Mouse (Mus musculus) midbrain, embryonic 13.5 days (tissue): ENCODE measurements at regions not wholly inside any gene's neighbourhood (a gene's known extent, or its start where the extent isn't known, plus 50 kb on each side); places are given as distances from the start of the nearest gene placed in this dataset.
"Not testable (repeated sequence)": the region's sequence is repeated elsewhere in the genome, so short reads cannot be mapped to it uniquely, and the experiment has no call there.

Experiments used
- ATAC-seq: fragments of 200-750 bp; cut with Nextera tagmentation; 2 replicates; pipeline ENCODE4 v1.8.0; 2017; ENCODE audit warnings: mild to moderate bottlenecking, moderate TSS enrichment, moderate library complexity
- H3K27ac ChIP-seq: fragments of 300-500 bp; sonication (generic); 2 replicates; pipeline ENCODE4 v1.5.1; 2015; ENCODE audit warnings: inconsistent platforms, mild to moderate bottlenecking, moderate library complexity
- H3K27me3 ChIP-seq: fragments of 300-500 bp; sonication (generic); 2 replicates; pipeline ENCODE4 v1.6.1; 2015; ENCODE audit warnings: mild to moderate bottlenecking, inconsistent platforms
- H3K36me3 ChIP-seq: fragments of 300-500 bp; sonication (generic); 2 replicates; pipeline ENCODE4 v1.6.1; 2015; ENCODE audit warnings: mild to moderate bottlenecking, inconsistent platforms
- H3K4me1 ChIP-seq: fragments of 300-500 bp; sonication (generic); replicated peaks from 2 replicates; pipeline ENCODE4 v1.6.1; 2015; ENCODE audit warnings: inconsistent platforms
- H3K4me2 ChIP-seq: fragments of 300-500 bp; sonication (generic); replicated peaks from 2 replicates; pipeline ENCODE4 v1.6.1; 2015; ENCODE audit warnings: moderate library complexity, mild to moderate bottlenecking, inconsistent platforms
- H3K4me3 ChIP-seq: fragments of 300-500 bp; sonication (generic); replicated peaks from 2 replicates; pipeline ENCODE4 v1.5.1; 2015; ENCODE audit warnings: mild to moderate bottlenecking, inconsistent platforms
- H3K9ac ChIP-seq: fragments of 300-500 bp; sonication (generic); replicated peaks from 2 replicates; pipeline ENCODE4 v1.6.1; 2015; ENCODE audit warnings: mild to moderate bottlenecking, inconsistent platforms
- H3K9me3 ChIP-seq: fragments of 300-500 bp; sonication (generic); 2 replicates; pipeline ENCODE4 v1.6.1; 2016; ENCODE audit warnings: mild to moderate bottlenecking, inconsistent platforms
- WGBS: fragments of 180-500 bp; shearing (Covaris S2); methylation state at CpG from one replicate; pipeline ENCODE4 v1.1.7; 2015; 5-methylcytosine and 5-hydroxymethylcytosine counted together

GRCm38 (mm10) chr13:79765437-79765838 lies 1117.7 kb upstream of the Arrdc3 start:
- Histone ChIP-seq H3K9me3 (no peaks in the 10 kb centered on the region), H3K4me1 (0 out of 2 replicates have a peak, but pooled peaks cover 3% of the 10 kb centered on the region), H3K27ac (no peak overlapping the region), H3K9ac (no peak overlapping the region), H3K36me3 (no peaks in the 10 kb centered on the region), H3K27me3 (no peaks in the 10 kb centered on the region), H3K4me2 (no peak overlapping the region), H3K4me3 (no peak overlapping the region)
- 33% methylated on average over 4 of the region's 4 CpGs for WGBS
- peak; percentile 50; the same call in 1 of the 2 replicates for ATAC-seq

- Histone ChIP-seq H3K4me2 (no peak overlapping the region), H3K4me1 (no peaks in the 10 kb centered on the region), H3K36me3 (no peaks in the 10 kb centered on the region), H3K9me3 (0 out of 2 replicates have a peak, but pooled peaks cover 3% of the 10 kb centered on the region), H3K27me3 (no peaks in the 10 kb centered on the region), H3K4me3 (no peak overlapping the region), H3K27ac (no peak overlapping the region), H3K9ac (no peak overlapping the region)
- no peak for ATAC-seq
- WGBS = 82% methylated on average over 1 of the region's 1 CpGs
These were observed 1098.1 kb upstream of the Arrdc3 start for GRCm38 (mm10) chr13:79784991-79785666.

- no peak for ATAC-seq
- Histone ChIP-seq H3K4me2 (no peak overlapping the region), H3K9ac (no peak overlapping the region), H3K27ac (no peak overlapping the region), H3K36me3 (no peaks in the 10 kb centered on the region), H3K4me3 (no peak overlapping the region), H3K9me3 (no peaks in the 10 kb centered on the region), H3K27me3 (no peaks in the 10 kb centered on the region), H3K4me1 (no peaks in the 10 kb centered on the region)
- 80% methylated on average over 2 of the region's 2 CpGs for WGBS
These were observed 1081.6 kb upstream of the Arrdc3 start for GRCm38 (mm10) chr13:79801591-79801990.

- Histone ChIP-seq H3K9ac (no peak overlapping the region), H3K27me3 (no peaks in the 10 kb centered on the region), H3K27ac (no peak overlapping the region), H3K4me3 (no peak overlapping the region), H3K36me3 (no peaks in the 10 kb centered on the region), H3K4me2 (no peak overlapping the region), H3K9me3 (no peaks in the 10 kb centered on the region), H3K4me1 (no peaks in the 10 kb centered on the region)
- WGBS = 47% methylated on average over 1 of the region's 1 CpGs
- ATAC-seq = no peak
These were observed 1047.6 kb upstream of the Arrdc3 start for GRCm38 (mm10) chr13:79835592-79835991.

- Histone ChIP-seq H3K4me2 (no peak overlapping the region), H3K4me3 (no peak overlapping the region), H3K27me3 (no peaks in the 10 kb centered on the region), H3K9me3 (no peaks in the 10 kb centered on the region), H3K4me1 (no peaks in the 10 kb centered on the region), H3K9ac (no peak overlapping the region), H3K36me3 (no peaks in the 10 kb centered on the region), H3K27ac (no peak overlapping the region)
- no peak for ATAC-seq
- WGBS = 60% methylated on average over 2 of the region's 2 CpGs
These were observed 1038.4 kb upstream of the Arrdc3 start for GRCm38 (mm10) chr13:79844800-79845199.

GRCm38 (mm10) chr13:79867501-79867900 lies 1015.7 kb upstream of the Arrdc3 start:
- H3K9ac ChIP-seq, H3K4me3 ChIP-seq, H3K36me3 ChIP-seq, H3K27ac ChIP-seq, ATAC-seq, H3K9me3 ChIP-seq, H3K4me2 ChIP-seq, H3K27me3 ChIP-seq, H3K4me1 ChIP-seq: not testable (repeated sequence)
- WGBS = 54% methylated on average over 1 of the region's 1 CpGs

GRCm38 (mm10) chr13:79868481-79869225 lies 1014.5 kb upstream of the Arrdc3 start:
- Histone ChIP-seq H3K4me3 (no peak overlapping the region), H3K9ac (no peak overlapping the region), H3K4me1 (no peaks in the 10 kb centered on the region), H3K27ac (no peak overlapping the region), H3K36me3 (no peaks in the 10 kb centered on the region), H3K27me3 (no peaks in the 10 kb centered on the region), H3K9me3 (peaks cover 7% of the 10 kb centered on the region; the same call in 1 of the 2 replicates), H3K4me2 (no peak overlapping the region)
- no peak for ATAC-seq
- WGBS = 80% methylated on average over 2 of the region's 2 CpGs

- no peaks in the 10 kb centered on the region for H3K27me3 ChIP-seq
- no peaks in the 10 kb centered on the region for H3K36me3 ChIP-seq
- no peak overlapping the region for H3K4me3 ChIP-seq
- H3K27ac ChIP-seq = no peak overlapping the region
- H3K4me2 ChIP-seq = no peak overlapping the region
- H3K4me1 ChIP-seq = no peaks in the 10 kb centered on the region
- no peaks in the 10 kb centered on the region for H3K9me3 ChIP-seq
- WGBS = 90% methylated on average over 1 of the region's 1 CpGs
- H3K9ac ChIP-seq = no peak overlapping the region
- no peak for ATAC-seq
These were observed 1003.0 kb upstream of the Arrdc3 start for GRCm38 (mm10) chr13:79880136-79880535.

GRCm38 (mm10) chr13:79885959-79886358 lies 997.2 kb upstream of the Arrdc3 start:
- no peak for ATAC-seq
- Histone ChIP-seq H3K36me3 (no peaks in the 10 kb centered on the region), H3K9me3 (no peaks in the 10 kb centered on the region), H3K27me3 (no peaks in the 10 kb centered on the region), H3K4me1 (no peaks in the 10 kb centered on the region), H3K4me3 (no peak overlapping the region), H3K27ac (no peak overlapping the region), H3K4me2 (no peak overlapping the region), H3K9ac (no peak overlapping the region)

- Histone ChIP-seq H3K36me3 (no peaks in the 10 kb centered on the region), H3K4me1 (no peaks in the 10 kb centered on the region), H3K4me2 (no peak overlapping the region), H3K4me3 (no peak overlapping the region), H3K27ac (no peak overlapping the region), H3K9ac (no peak overlapping the region), H3K27me3 (no peaks in the 10 kb centered on the region), H3K9me3 (no peaks in the 10 kb centered on the region)
- ATAC-seq = no peak
- 90% methylated on average over 1 of the region's 1 CpGs for WGBS
These were observed 996.8 kb upstream of the Arrdc3 start for GRCm38 (mm10) chr13:79886361-79886760.
